Mouse (Mus musculus): ENCODE measurements around the gene Ifit1bl2. TPM values are rescaled to one million over a fixed set of nuclear protein-coding genes. Genes with fewer than 3 reads are reported as not detected.

Gene Ifit1bl2
- total RNA-seq, 2 experiments from 2014 or later = 0.22 to 0.27 TPM

GRCm38 (mm10) chr19:34568988-34569895 is 71.3 kb downstream of the Ifit1bl2 start:
- no peak for DNase-seq (ENCODE audit: low spot score in 2 of 2)

Other genes with a start within 250 kb of the Ifit1bl2 start
- under 1 TPM; 0.47 to 0.53 TPM for gene Ch25h, start 165.6 kb downstream of the Ifit1bl2 start, total RNA-seq (2021)
- 10 to 100 TPM; 13.8 to 14.2 TPM for gene Lipa, start 113.3 kb downstream of the Ifit1bl2 start, total RNA-seq (2021)
- 1 to 10 TPM; 4.0 to 4.2 TPM for gene Ifit2, start 90.0 kb downstream of the Ifit1bl2 start, total RNA-seq (2021)
- 1 to 10 TPM in 1 of 2 experiments, under 1 TPM in 1; 0.66 to 1.3 TPM for gene Ifit3, start 57.2 kb downstream of the Ifit1bl2 start, total RNA-seq (2021)
- gene Ifit1bl1, start 38.8 kb downstream of the Ifit1bl2 start, total RNA-seq (2021) = 1 to 10 TPM; 1.1 to 1.4 TPM
- gene Ifit3b, start 32.8 kb downstream of the Ifit1bl2 start, total RNA-seq (2021) = under 1 TPM; 0.27 to 0.48 TPM
- under 1 TPM; 0.11 to 0.14 TPM for gene Ifit1, start 128 bp upstream of the Ifit1bl2 start, total RNA-seq (2021)
- gene Slc16a12, start 106.5 kb upstream of the Ifit1bl2 start, total RNA-seq (2021) = 1 to 10 TPM; 2.5 to 3.0 TPM
- gene Pank1, start 238.7 kb upstream of the Ifit1bl2 start, total RNA-seq (2021) = 10 to 100 TPM; 18.4 to 18.7 TPM